Mouse (Mus musculus) myocyte (in vitro differentiated cells): ENCODE measurements around the gene Aig1.

ENCODE experiments used
- CEBPB ChIP-seq: IDR thresholded peaks from 2 replicates; pipeline ENCODE4 v1.6.1; 2011; ENCODE audit warnings: mild to moderate bottlenecking, moderate library complexity; ENCODE audit not compliant: poor library complexity, insufficient read depth, severe bottlenecking
- E2F4 ChIP-seq: IDR thresholded peaks from one replicate; pipeline ENCODE4 v1.6.1; 2011; ENCODE audit warnings: mild to moderate bottlenecking, control low read depth, moderate library complexity; ENCODE audit not compliant: insufficient read depth
- MAX ChIP-seq: IDR thresholded peaks from one replicate; pipeline ENCODE4 v1.6.1; 2011; ENCODE audit warnings: low read depth, mild to moderate bottlenecking, control low read depth
- MYOD1 ChIP-seq, 3 experiments: IDR thresholded peaks; one replicate each; pipeline ENCODE4 v1.6.1; 2011; ENCODE audit warnings: control low read depth in 2 of 3, low read depth in 2 of 3, mild to moderate bottlenecking in 2 of 3, moderate library complexity in 1 of 3; ENCODE audit not compliant: insufficient read length in 2 of 3, control insufficient read depth in 1 of 3
- MYOG ChIP-seq, 3 experiments: IDR thresholded peaks; one replicate each; pipeline ENCODE4 v1.6.1; 2011; ENCODE audit warnings: control low read depth in 2 of 3, low read depth in 2 of 3, mild to moderate bottlenecking in 2 of 3; ENCODE audit not compliant: insufficient read length in 2 of 3, control insufficient read depth in 1 of 3, insufficient read depth in 1 of 3
- POLR2A ChIP-seq: IDR thresholded peaks from one replicate; pipeline ENCODE4 v1.6.1; 2011; ENCODE audit warnings: low read depth, mild to moderate bottlenecking, control low read depth, moderate library complexity; ENCODE audit not compliant: insufficient read length
- POLR2AphosphoS2 ChIP-seq: IDR thresholded peaks from one replicate; pipeline ENCODE4 v1.6.1; 2011; ENCODE audit warnings: low read depth, control low read depth; ENCODE audit not compliant: insufficient read length
- REST ChIP-seq: IDR thresholded peaks from one replicate; pipeline ENCODE4 v1.6.1; 2011; ENCODE audit warnings: mild to moderate bottlenecking, control low read depth, moderate library complexity; ENCODE audit not compliant: insufficient read depth, insufficient read length
- SRF ChIP-seq: IDR thresholded peaks from one replicate; pipeline ENCODE4 v1.6.1; 2011; ENCODE audit warnings: low read depth; ENCODE audit not compliant: control insufficient read depth, insufficient read length
- TCF12 ChIP-seq: IDR thresholded peaks from one replicate; pipeline ENCODE4 v1.6.1; 2011; ENCODE audit warnings: mild to moderate bottlenecking, control low read depth; ENCODE audit not compliant: poor library complexity, insufficient read depth, severe bottlenecking
- TCF3 ChIP-seq: IDR thresholded peaks from one replicate; pipeline ENCODE4 v1.6.1; 2011; ENCODE audit warnings: low read depth, control low read depth; ENCODE audit not compliant: insufficient read length
- USF1 ChIP-seq: IDR thresholded peaks from one replicate; pipeline ENCODE4 v1.6.1; 2011; ENCODE audit warnings: low read depth, mild to moderate bottlenecking, control low read depth, moderate library complexity

- TF ChIP-seq POLR2A (no peak), SRF (no peak), CEBPB (no peak), TCF12 (no peak), USF1 (no peak), MAX (no peak), E2F4 (no peak), REST (no peak), POLR2AphosphoS2 (no peak), MYOD1 (IDR thresholded peaks at IDR 0.05; ENCODE audit: control insufficient read depth in 1 of 3, insufficient read length in 2 of 3, low read depth in 2 of 3) (peak in 1 of 3 experiments; percentile 14), MYOG (IDR thresholded peaks at IDR 0.05; ENCODE audit: control insufficient read depth in 1 of 3, insufficient read depth in 1 of 3, insufficient read length in 2 of 3, low read depth in 2 of 3) (no peak), TCF3 (no peak)
These were observed 267.9 kb downstream of the Aig1 start for GRCm38 (mm10) chr10:13600926-13601325.
